Mouse (Mus musculus): ENCODE measurements around the gene Nhsl1. TPM values are rescaled to one million over a fixed set of nuclear protein-coding genes. Genes with fewer than 3 reads are reported as not detected.
A peak's percentile ranks its signal among the peaks of the same experiment; 100 is the strongest.
"Not testable (repeated sequence)": the region's sequence is repeated elsewhere in the genome, so short reads cannot be mapped to it uniquely, and the experiment has no call there.

Gene Nhsl1
- polyA plus RNA-seq, 1 experiment from 2014 or later, result 13.3 TPM

DNA sequence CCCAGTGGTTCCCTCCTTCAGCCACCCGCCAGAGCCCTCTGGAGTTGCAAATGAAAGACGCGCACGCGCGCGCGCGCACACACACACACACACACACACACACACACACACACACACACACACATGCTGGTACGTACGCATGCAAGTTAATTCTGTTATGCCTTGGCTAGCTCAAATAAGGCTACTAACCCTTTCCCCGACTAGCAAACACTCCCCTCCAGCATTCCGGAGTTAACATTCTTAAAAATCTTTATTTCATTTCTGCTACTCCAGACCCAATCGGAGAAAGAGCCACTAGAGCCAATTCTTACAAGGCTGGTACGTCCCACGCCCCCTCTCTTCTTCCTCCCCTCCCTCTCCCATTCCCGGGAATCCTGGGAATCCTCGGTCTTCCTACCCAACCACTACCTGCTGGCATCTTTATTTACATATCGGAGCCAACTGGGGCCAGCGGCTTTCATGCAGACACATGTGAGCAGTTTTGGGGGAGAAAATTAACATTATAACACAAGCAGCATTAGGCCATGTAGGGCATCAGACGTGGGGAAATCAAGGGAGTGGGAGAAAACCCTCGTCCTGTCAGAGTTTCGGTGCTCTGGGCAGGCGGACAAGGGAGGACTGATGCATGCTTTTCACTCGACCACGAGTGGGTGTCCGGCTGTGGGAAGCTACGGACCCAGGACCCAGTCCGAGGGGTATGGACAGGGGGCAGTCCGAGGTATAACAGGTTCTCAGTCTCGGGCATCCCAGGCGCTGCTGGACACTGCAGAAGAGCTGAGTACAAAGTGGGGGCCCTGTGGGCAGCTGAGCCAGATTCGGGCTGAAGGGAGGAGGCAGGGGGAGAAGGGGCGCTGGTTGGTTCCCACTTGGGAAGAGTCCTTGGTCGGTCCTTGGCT is 230.8 kb downstream of the Nhsl1 start:
- Histone ChIP-seq H3K27me3 (replicated peaks) (no peaks in the 10 kb centered on the region), H3K4me3 (replicated peaks) (peak overlapping the region; percentile 43), H3K4me1 (peaks cover 14% of the 10 kb centered on the region; the same call in 1 of the 2 replicates), H3K4me2 (peak overlapping the region; percentile 64), H3K27ac (replicated peaks) (peak overlapping the region; percentile 43), H3K36me3 (no peaks in the 10 kb centered on the region), H3K9me3 (replicated peaks) (no peaks in the 10 kb centered on the region), H3K9ac (replicated peaks) (peak overlapping the region; percentile 38)
- ATAC-seq (ENCODE audit: low FRiP score), result peak; percentile 81
- 3% methylated on average over 35 of the region's 35 CpGs for WGBS

DNA sequence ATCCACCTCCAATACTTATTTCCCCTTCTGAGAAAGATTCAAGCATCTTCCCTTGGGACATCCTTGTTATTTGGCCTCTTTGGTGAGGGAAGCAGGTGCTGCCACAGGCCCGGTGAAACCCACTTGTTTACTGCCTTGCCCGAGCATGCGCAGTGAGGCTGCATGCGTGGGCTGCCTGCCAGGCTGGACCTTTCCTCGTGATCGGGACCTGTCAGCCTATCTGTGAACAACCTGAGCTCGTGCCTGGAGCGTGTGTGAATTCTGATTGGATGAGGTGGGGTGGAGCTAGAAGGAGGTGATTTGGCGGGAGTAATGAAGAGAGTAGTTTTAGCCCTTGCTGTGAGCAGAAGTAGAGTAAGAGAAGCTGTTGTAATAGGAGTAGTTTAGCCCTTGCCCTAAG is 240.3 kb downstream of the Nhsl1 start:
- not testable (repeated sequence) for ATAC-seq (ENCODE audit: low FRiP score); H3K27me3 ChIP-seq (replicated peaks); H3K36me3 ChIP-seq; H3K27ac ChIP-seq (replicated peaks); H3K4me1 ChIP-seq; H3K9ac ChIP-seq (replicated peaks); H3K9me3 ChIP-seq (replicated peaks); H3K4me3 ChIP-seq (replicated peaks); H3K4me2 ChIP-seq
- WGBS, result 87% methylated on average over 9 of the region's 9 CpGs

DNA sequence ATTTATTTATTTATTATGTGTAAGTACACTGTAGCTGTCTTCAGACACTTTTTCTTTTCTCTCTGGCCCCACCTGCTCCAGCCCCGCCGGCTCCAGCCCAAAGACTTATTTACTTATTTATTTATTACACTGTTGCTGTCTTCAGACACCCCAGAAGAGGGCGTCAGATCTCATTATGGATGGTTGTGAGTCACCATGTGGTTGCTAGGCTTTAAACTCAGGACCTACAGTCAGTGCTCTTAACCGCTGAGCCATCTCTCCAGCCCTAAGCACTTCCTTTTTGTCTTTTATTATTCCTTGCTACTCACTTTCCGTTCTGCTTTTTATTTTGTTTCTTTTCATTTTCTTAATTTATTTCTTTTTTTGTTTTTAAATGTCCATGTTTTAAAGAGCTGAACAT is 242.7 kb downstream of the Nhsl1 start:
- H3K9me3 ChIP-seq (replicated peaks), result no peaks in the 10 kb centered on the region
- H3K4me3 ChIP-seq (replicated peaks), result no peak overlapping the region
- no peaks in the 10 kb centered on the region for H3K4me1 ChIP-seq
- H3K4me2 ChIP-seq, result no peak overlapping the region
- 47% methylated on average over 5 of the region's 5 CpGs for WGBS
- H3K27me3 ChIP-seq (replicated peaks), result no peaks in the 10 kb centered on the region
- ATAC-seq (ENCODE audit: low FRiP score), result no peak
- no peaks in the 10 kb centered on the region for H3K36me3 ChIP-seq
- no peak overlapping the region for H3K27ac ChIP-seq (replicated peaks)
- no peak overlapping the region for H3K9ac ChIP-seq (replicated peaks)

DNA sequence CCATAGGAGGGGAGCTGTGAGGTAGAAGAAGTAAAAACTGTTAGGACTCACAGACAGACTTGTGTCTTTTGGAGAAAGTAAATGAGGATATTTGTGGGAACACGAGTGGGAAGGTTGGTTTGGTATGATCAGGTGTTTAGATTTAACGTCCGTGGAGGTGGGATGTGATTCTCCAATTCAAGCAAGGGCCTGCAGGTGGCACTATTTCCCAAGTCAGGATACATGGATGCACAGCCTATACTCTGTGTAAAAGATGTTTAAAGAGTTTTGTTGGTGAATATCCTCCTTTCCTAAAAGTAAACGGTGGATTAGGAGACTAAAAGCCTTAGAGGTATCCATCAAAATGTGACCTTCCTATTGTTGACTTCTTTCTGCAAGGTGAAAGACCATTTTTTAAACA is 244.2 kb downstream of the Nhsl1 start:
- Histone ChIP-seq H3K9me3 (replicated peaks) (no peaks in the 10 kb centered on the region), H3K4me3 (replicated peaks) (no peak overlapping the region), H3K9ac (replicated peaks) (no peak overlapping the region), H3K36me3 (no peaks in the 10 kb centered on the region), H3K4me1 (no peaks in the 10 kb centered on the region), H3K27ac (replicated peaks) (no peak overlapping the region), H3K4me2 (no peak overlapping the region), H3K27me3 (replicated peaks) (no peaks in the 10 kb centered on the region)
- peak; percentile 70; the same call in 1 of the 2 replicates for ATAC-seq (ENCODE audit: low FRiP score)
- 9% methylated on average over 4 of the region's 4 CpGs for WGBS

DNA sequence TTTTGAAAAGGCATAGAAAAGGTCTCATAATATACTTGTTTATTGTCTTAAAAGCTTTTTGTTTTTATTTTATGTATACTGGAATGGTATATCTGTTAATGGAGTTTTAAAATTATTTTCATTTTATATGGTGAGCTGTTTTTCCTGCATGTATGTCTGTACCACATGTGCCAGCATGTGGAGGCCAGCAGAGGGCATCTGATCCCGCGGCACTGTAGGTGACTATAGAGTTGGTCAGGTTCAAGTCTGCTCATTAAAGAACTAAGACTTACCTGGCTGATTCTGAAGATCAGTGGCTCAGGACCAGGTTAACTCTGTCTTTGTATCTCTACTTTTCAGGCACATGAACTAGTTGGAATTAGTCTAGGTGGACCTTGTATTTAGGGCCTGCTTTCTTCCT is 253.8 kb downstream of the Nhsl1 start:
- no peak overlapping the region for H3K27ac ChIP-seq (replicated peaks)
- H3K27me3 ChIP-seq (replicated peaks), result no peaks in the 10 kb centered on the region
- H3K4me1 ChIP-seq, result no peaks in the 10 kb centered on the region
- 65% methylated on average over 2 of the region's 2 CpGs for WGBS
- no peak overlapping the region for H3K4me2 ChIP-seq
- no peak for ATAC-seq (ENCODE audit: low FRiP score)
- no peak overlapping the region for H3K4me3 ChIP-seq (replicated peaks)
- H3K36me3 ChIP-seq, result no peaks in the 10 kb centered on the region
- H3K9me3 ChIP-seq (replicated peaks), result no peaks in the 10 kb centered on the region
- no peak overlapping the region for H3K9ac ChIP-seq (replicated peaks)

Other genes starting within 250 kb of the Nhsl1 start
- 0.49 and 0.73 TPM in 2 replicates for gene Ect2l, start 108.1 kb upstream of the Nhsl1 start, polyA plus RNA-seq (2015; fragmentation: Nextera tagmentation; extraction: Ambion mirVana)
- gene Ccdc28a, start 84.0 kb upstream of the Nhsl1 start, polyA plus RNA-seq (2015; fragmentation: Nextera tagmentation; extraction: Ambion mirVana), result 7.7 and 8.6 TPM in 2 replicates
- gene Hebp2, start 227.1 kb downstream of the Nhsl1 start, polyA plus RNA-seq (2015; fragmentation: Nextera tagmentation; extraction: Ambion mirVana), result 15.5 and 18.3 TPM in 2 replicates

All from neural tube, embryonic 15.5 days (tissue).